Mouse (Mus musculus) hindbrain, embryonic 10.5 days (tissue): ENCODE measurements at regions not wholly inside any gene's neighbourhood (a gene's known extent, or its start where the extent isn't known, plus 50 kb on each side); places are given as distances from the start of the nearest gene placed in this dataset.

ENCODE experiments used
- DNase-seq: peaks from one replicate; pipeline ENCODE4 v3.0.0-alpha.2; 2017; ENCODE audit warnings: low spot score
- H3K27ac ChIP-seq: fragments of 300-500 bp; sonication (generic); 2 replicates; pipeline ENCODE4 v1.5.1; 2016; ENCODE audit warnings: mild to moderate bottlenecking, moderate library complexity
- H3K27me3 ChIP-seq: fragments of 300-500 bp; sonication (generic); 2 replicates; pipeline ENCODE4 v1.6.1; 2016; ENCODE audit warnings: mild to moderate bottlenecking; ENCODE audit not compliant: poor library complexity, insufficient read depth, severe bottlenecking
- H3K36me3 ChIP-seq: fragments of 300-500 bp; sonication (generic); 2 replicates; pipeline ENCODE4 v1.6.1; 2016; ENCODE audit warnings: mild to moderate bottlenecking, moderate library complexity
- H3K4me1 ChIP-seq: fragments of 300-500 bp; sonication (generic); replicated peaks from 2 replicates; pipeline ENCODE4 v1.6.1; 2016; ENCODE audit warnings: mild to moderate bottlenecking
- H3K4me3 ChIP-seq: fragments of 300-500 bp; sonication (generic); 2 replicates; pipeline ENCODE4 v1.5.1; 2016; ENCODE audit warnings: mild to moderate bottlenecking, moderate library complexity
- H3K9me3 ChIP-seq: fragments of 300-500 bp; sonication (generic); 2 replicates; pipeline ENCODE4 v1.6.1; 2016; ENCODE audit warnings: mild to moderate bottlenecking, moderate library complexity
- WGBS: fragments of 180-500 bp; shearing (Covaris S2); methylation state at CpG from one replicate; pipeline ENCODE4 v1.1.7; 2016; 5-methylcytosine and 5-hydroxymethylcytosine counted together

DNA sequence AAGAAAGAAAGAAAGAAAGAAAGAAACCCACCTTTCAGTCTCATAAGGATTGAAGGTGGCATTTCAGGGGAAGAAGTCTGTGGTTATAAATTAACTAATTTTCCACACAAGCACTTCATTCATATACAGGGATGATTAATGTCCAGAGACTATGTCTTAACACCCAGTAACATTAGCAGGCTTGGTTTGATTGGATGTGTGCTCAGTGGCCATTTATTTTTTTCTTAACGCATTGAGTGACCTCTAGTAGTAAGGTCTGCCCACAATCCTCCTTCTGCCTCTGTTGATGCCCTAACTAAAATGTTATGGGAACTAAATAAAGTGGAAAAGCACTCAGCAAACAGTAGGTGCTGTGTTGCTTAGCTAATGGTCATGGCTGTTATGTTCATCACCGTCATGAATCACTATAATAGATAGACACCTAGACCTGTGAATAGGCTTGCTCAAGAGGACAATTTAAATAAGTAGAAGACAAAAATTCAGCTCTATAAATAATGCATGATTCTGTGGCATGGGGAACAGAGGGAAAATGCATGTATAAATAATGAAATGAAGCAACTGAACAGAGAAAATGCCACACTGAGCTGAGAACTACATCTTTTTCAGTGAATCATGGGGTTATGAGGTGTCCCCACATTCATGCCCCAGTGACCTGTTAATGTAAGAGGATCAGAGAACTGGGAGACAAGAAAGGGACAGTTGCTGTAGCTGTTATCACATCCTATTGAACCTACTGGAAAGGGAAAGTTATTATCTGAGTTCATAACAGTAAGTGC lies 432.3 kb downstream of the Flrt2 start:
- Histone ChIP-seq H3K27ac (no peak overlapping the region), H3K4me1 (peaks cover 3% of the 10 kb centered on the region; the same call in 1 of the 2 replicates), H3K4me3 (no peak overlapping the region), H3K36me3 (no peaks in the 10 kb centered on the region), H3K27me3 (no peaks in the 10 kb centered on the region), H3K9me3 (no peaks in the 10 kb centered on the region)
- DNase-seq = no peak
- WGBS = 56% methylated on average over 2 of the region's 2 CpGs

- no peaks in the 10 kb centered on the region for H3K36me3 ChIP-seq
- H3K4me3 ChIP-seq = no peak overlapping the region
- no peaks in the 10 kb centered on the region for H3K27me3 ChIP-seq
- peak; percentile 47 for DNase-seq
- no peak overlapping the region for H3K27ac ChIP-seq
- WGBS = 36% methylated on average over 4 of the region's 4 CpGs
- no peaks in the 10 kb centered on the region for H3K9me3 ChIP-seq
- peaks cover 10% of the 10 kb centered on the region for H3K4me1 ChIP-seq
These were observed 437.9 kb downstream of the Flrt2 start for GRCm38 (mm10) chr12:96129870-96130454.

DNA sequence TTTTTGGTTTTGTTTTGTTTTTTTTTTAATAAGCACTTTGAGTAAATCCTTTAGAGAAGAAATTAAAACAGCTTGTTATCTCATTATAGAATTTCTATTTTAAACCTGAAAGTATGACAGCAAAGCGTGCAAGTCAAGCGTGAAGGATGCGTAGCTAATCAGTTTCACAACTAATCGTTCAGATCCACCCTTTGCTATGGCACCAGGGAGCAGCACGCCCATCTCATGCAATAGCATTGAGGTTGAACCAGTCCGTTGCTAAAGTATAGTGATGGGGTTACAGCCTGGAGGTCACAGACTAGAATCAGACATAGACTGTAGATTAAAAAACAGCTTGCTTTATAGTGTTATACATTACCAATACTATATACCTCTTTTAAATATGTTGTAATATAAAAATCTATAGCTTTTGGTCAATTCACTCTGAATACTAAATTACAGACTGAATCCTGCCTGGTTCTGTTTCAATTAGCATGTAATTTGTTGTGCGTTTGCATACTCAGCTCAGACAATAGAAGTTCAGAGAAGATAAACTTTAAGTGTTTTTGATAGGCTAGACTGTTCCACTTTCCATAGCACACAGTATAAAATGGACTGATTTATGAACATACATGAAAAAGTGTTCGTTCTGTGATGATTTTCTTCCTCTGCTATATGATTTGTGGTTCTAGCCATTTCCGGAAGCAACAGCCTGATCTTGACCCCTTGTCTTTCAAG lies 438.9 kb downstream of the Flrt2 start:
- Histone ChIP-seq H3K4me3 (no peak overlapping the region), H3K36me3 (no peaks in the 10 kb centered on the region), H3K4me1 (peaks cover 10% of the 10 kb centered on the region), H3K27me3 (no peaks in the 10 kb centered on the region), H3K27ac (no peak overlapping the region), H3K9me3 (no peaks in the 10 kb centered on the region)
- WGBS = 47% methylated on average over 9 of the region's 9 CpGs
- DNase-seq = peak; percentile 49

DNA sequence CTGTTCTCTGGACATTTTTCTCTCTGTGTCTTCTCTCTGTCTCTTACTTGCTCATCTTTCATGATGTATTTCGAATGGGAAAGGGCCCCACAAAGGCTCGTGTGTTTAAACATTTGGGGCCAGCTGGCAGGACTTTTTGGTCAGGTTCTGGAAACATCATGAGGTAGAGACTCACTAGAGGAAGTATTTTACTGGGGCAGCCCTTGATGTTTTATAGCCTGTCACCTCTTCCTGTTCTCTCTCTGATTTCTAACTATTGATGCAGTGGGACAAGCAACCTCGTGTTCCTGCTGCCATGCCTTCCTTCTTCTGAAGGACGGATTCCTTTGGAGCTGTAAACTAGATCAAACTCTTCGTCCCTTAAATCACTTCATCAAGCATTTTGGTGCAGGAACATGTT lies 442.1 kb downstream of the Flrt2 start:
- DNase-seq = no peak
- Histone ChIP-seq H3K36me3 (no peaks in the 10 kb centered on the region), H3K9me3 (no peaks in the 10 kb centered on the region), H3K4me3 (no peak overlapping the region), H3K27me3 (no peaks in the 10 kb centered on the region), H3K27ac (no peak overlapping the region), H3K4me1 (peaks cover 10% of the 10 kb centered on the region)
- WGBS = 75% methylated on average over 5 of the region's 5 CpGs

DNA sequence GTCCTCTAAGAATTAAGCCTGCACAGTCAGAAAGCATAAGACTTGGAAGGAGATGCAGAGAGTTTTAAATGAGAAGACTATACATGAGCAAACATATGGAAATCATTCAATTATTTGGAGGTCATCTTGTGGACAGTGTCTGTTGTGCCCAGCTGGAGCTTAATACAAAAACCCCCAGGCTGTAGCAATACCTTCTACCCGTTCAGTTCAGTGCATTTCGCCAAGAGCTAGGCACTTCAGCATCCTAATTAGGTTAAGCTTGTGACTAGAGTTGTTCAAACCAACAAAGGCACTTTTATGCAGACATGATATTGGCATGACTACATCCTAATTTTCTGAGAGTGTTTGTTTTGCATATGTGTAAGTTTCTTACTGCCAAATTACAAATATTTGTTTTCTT lies 449.7 kb downstream of the Flrt2 start:
- 57% methylated on average over 2 of the region's 2 CpGs for WGBS

DNA sequence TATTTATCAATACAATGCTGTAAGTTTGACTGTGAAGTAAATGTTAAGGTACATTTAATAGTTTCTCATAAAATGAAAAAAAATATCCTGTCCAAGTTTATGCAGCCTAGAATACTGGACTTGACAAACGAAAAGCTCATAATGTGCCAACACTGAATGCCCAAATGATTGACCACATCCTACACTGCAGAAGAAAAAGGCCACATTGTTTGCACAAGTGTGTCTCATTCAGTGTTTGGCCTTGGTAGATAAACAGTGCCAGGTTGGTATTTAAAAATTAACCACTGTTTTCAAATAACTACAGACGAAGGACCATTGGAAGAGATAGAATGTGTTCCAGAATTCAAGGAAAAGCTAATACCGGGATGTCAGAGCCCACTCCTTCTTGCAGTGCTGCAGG lies 462.1 kb downstream of the Flrt2 start:
- Histone ChIP-seq H3K9me3 (no peaks in the 10 kb centered on the region), H3K27me3 (no peaks in the 10 kb centered on the region), H3K36me3 (no peaks in the 10 kb centered on the region), H3K4me3 (no peak overlapping the region), H3K27ac (no peak overlapping the region), H3K4me1 (no peaks in the 10 kb centered on the region)
- 79% methylated on average over 3 of the region's 3 CpGs for WGBS
- no peak for DNase-seq

More for the DNA sequence above, 449.7 kb downstream of the Flrt2 start:
- no peaks in the 10 kb centered on the region for H3K9me3 ChIP-seq
- no peak for DNase-seq
- no peaks in the 10 kb centered on the region for H3K36me3 ChIP-seq
- no peaks in the 10 kb centered on the region for H3K27me3 ChIP-seq
- no peaks in the 10 kb centered on the region for H3K4me1 ChIP-seq
- H3K4me3 ChIP-seq = no peak overlapping the region
- H3K27ac ChIP-seq = no peak overlapping the region

- H3K4me3 ChIP-seq = no peak overlapping the region
- no peaks in the 10 kb centered on the region for H3K36me3 ChIP-seq
- H3K9me3 ChIP-seq = no peaks in the 10 kb centered on the region
- no peak for DNase-seq
- no peaks in the 10 kb centered on the region for H3K4me1 ChIP-seq
- H3K27ac ChIP-seq = no peak overlapping the region
- H3K27me3 ChIP-seq = no peaks in the 10 kb centered on the region
- whole genome bisulfite sequencing = 88% methylated on average over 1 of the region's 1 CpGs
These were observed 475.5 kb downstream of the Flrt2 start for GRCm38 (mm10) chr12:96167551-96167950.

DNA sequence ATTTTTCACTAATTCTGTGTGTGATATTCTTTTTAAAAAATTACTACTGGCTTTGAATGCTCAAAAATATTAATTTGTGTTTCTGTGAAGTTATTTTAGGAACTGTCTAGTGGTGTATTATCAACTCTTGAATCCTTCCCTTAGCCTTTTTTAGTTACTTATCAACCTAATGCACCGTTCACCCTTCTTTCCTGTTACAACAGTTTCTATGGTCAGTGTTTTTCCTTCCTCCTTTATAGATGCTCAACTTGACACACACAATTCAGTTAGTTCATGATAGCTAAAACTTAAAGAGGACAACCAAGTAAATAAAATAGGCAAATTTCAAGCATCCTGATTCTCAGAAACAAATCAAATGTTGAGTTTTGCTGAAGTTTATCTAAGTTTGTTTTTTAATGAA lies 506.9 kb downstream of the Flrt2 start:
- DNase-seq = no peak
- WGBS = 86% methylated on average over 1 of the region's 1 CpGs
- Histone ChIP-seq H3K9me3 (no peaks in the 10 kb centered on the region), H3K4me1 (no peaks in the 10 kb centered on the region), H3K36me3 (no peaks in the 10 kb centered on the region), H3K27ac (no peak overlapping the region), H3K4me3 (no peak overlapping the region), H3K27me3 (no peaks in the 10 kb centered on the region)

GRCm38 (mm10) chr12:96201855-96202254 lies 509.8 kb downstream of the Flrt2 start:
- H3K27me3 ChIP-seq = no peaks in the 10 kb centered on the region

DNA sequence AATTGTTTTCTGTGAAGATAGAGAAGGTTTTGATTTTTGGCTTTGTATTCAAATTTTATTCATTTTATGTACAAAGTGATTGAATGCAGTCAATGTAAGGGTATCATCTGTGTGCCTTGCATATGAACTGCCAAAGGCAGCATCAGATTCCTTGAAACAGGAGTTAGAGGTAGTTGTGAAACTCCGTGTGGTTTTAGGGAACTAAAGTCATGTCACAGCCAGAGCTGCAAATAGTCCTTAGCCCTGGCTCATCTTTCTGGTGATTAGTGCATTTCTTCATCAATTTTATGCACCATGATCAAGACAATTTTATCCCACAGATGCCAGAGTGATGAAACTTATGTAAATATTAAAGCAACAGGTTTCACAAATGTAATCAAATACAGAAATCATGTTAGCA lies 534.4 kb downstream of the Flrt2 start:
- Histone ChIP-seq H3K9me3 (no peaks in the 10 kb centered on the region), H3K36me3 (no peaks in the 10 kb centered on the region), H3K4me1 (no peaks in the 10 kb centered on the region), H3K27ac (no peak overlapping the region), H3K27me3 (no peaks in the 10 kb centered on the region), H3K4me3 (no peak overlapping the region)
- 75% methylated on average over 1 of the region's 1 CpGs for WGBS
- DNase-seq = no peak

More at GRCm38 (mm10) chr12:96201855-96202254, 509.8 kb downstream of the Flrt2 start:
- H3K27ac ChIP-seq = no peak overlapping the region
- H3K4me1 ChIP-seq = no peaks in the 10 kb centered on the region
- no peak for DNase-seq
- no peak overlapping the region for H3K4me3 ChIP-seq
- 87% methylated on average over 1 of the region's 1 CpGs for WGBS
- no peaks in the 10 kb centered on the region for H3K9me3 ChIP-seq
- H3K36me3 ChIP-seq = no peaks in the 10 kb centered on the region

GRCm38 (mm10) chr12:96228714-96229113 lies 536.7 kb downstream of the Flrt2 start:
- WGBS = 93% methylated on average over 3 of the region's 3 CpGs
- DNase-seq = no peak
- Histone ChIP-seq H3K36me3 (no peaks in the 10 kb centered on the region), H3K4me1 (no peaks in the 10 kb centered on the region), H3K9me3 (no peaks in the 10 kb centered on the region), H3K27me3 (no peaks in the 10 kb centered on the region), H3K4me3 (no peak overlapping the region), H3K27ac (no peak overlapping the region)

DNA sequence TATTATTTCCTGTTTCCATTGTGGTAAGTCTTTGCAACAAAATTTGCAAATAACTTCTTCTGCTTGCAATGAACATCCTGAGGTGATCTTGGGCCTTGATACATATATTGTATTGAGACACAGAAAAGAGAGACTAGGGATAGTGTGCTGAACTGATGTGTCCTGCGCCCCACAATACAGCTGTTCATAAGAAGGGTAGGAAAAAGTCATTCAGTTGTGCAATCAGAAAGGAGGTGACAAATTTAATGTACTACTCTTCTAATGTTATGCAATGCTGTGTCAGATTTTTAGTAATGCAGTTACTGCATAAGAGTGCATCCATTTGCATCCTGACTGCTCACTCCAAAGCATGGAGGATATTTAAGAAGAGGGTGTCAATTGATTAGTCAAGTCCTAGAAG lies 543.5 kb downstream of the Flrt2 start:
- DNase-seq = no peak
- Histone ChIP-seq H3K4me1 (no peaks in the 10 kb centered on the region), H3K9me3 (no peaks in the 10 kb centered on the region), H3K36me3 (no peaks in the 10 kb centered on the region), H3K4me3 (no peak overlapping the region), H3K27me3 (no peaks in the 10 kb centered on the region), H3K27ac (no peak overlapping the region)
- 93% methylated on average over 1 of the region's 1 CpGs for WGBS

GRCm38 (mm10) chr12:96235996-96236525 lies 544.0 kb downstream of the Flrt2 start:
- H3K27ac ChIP-seq = no peak overlapping the region
- 78% methylated on average over 3 of the region's 3 CpGs for WGBS
- no peak overlapping the region for H3K4me3 ChIP-seq
- no peaks in the 10 kb centered on the region for H3K36me3 ChIP-seq
- DNase-seq = no peak
- H3K27me3 ChIP-seq = no peaks in the 10 kb centered on the region
- H3K9me3 ChIP-seq = no peaks in the 10 kb centered on the region
- H3K4me1 ChIP-seq = no peaks in the 10 kb centered on the region
